Mouse (Mus musculus): ENCODE measurements around the gene Susd4. TPM values are rescaled to one million over a fixed set of nuclear protein-coding genes. Genes with fewer than 3 reads are reported as not detected.
A peak's percentile ranks its signal among the peaks of the same experiment; 100 is the strongest.

Gene Susd4
- total and polyA plus RNA-seq, 2 experiments from 2014 or later, result 80.6 to 98.7 TPM

GRCm38 (mm10) chr1:182758783-182759182 lies 4.9 kb upstream of the Susd4 start:
- TF ChIP-seq CTCF (IDR thresholded peaks at IDR 0.05), result no peak
- Histone ChIP-seq H3K9me3 (ENCODE audit: low read length) (no peaks in the 10 kb centered on the region), H3K9ac (replicated peaks; ENCODE audit: low read length, poor library complexity, severe bottlenecking) (no peak overlapping the region), H3K4me3 (ENCODE audit: low read depth, low read length) (no peak overlapping the region), H3K36me3 (ENCODE audit: insufficient read depth, low read length) (no peaks in the 10 kb centered on the region), H3K4me1 (ENCODE audit: insufficient read depth, low read length) (no peaks in the 10 kb centered on the region), H3K4me2 (ENCODE audit: low read depth, low read length, poor library complexity, severe bottlenecking) (no peak overlapping the region), H3K27me3 (ENCODE audit: insufficient read depth, low read length) (no peaks in the 10 kb centered on the region), H3K27ac (ENCODE audit: low read depth, low read length) (no peak overlapping the region)
- ATAC-seq (ENCODE audit: low FRiP score), result no peak
- no peak for DNase-seq (ENCODE audit: low spot score)
- WGBS, result 87% methylated on average over 1 of the region's 1 CpGs

- Histone ChIP-seq H3K4me1 (ENCODE audit: insufficient read depth, low read length) (0 out of 2 replicates have a peak, but pooled peaks cover 3% of the 10 kb centered on the region), H3K4me2 (ENCODE audit: low read depth, low read length, poor library complexity, severe bottlenecking) (peak overlapping the region; percentile 89), H3K27ac (ENCODE audit: low read depth, low read length) (peak overlapping the region; percentile 79), H3K9me3 (ENCODE audit: low read length) (no peaks in the 10 kb centered on the region), H3K36me3 (ENCODE audit: insufficient read depth, low read length) (no peaks in the 10 kb centered on the region), H3K27me3 (ENCODE audit: insufficient read depth, low read length) (no peaks in the 10 kb centered on the region), H3K4me3 (ENCODE audit: low read depth, low read length) (peak overlapping the region; percentile 62), H3K9ac (replicated peaks; ENCODE audit: low read length, poor library complexity, severe bottlenecking) (peak overlapping the region; percentile 69)
- no peak for ATAC-seq (ENCODE audit: low FRiP score)
- 6% methylated on average over 17 of the region's 17 CpGs for WGBS
- DNase-seq (ENCODE audit: low spot score), result no peak
- no peak for TF ChIP-seq CTCF (IDR thresholded peaks at IDR 0.05)
These were observed 407 bp upstream of the Susd4 start for GRCm38 (mm10) chr1:182763191-182763715.

GRCm38 (mm10) chr1:182764541-182765281 lies 1.1 kb downstream of the Susd4 start:
- H3K4me2 ChIP-seq (ENCODE audit: low read depth, low read length, poor library complexity, severe bottlenecking), result peak overlapping the region; percentile 89
- H3K27ac ChIP-seq (ENCODE audit: low read depth, low read length), result peak overlapping the region; percentile 79
- no peaks in the 10 kb centered on the region for H3K9me3 ChIP-seq (ENCODE audit: low read length)
- peak overlapping the region; percentile 69 for H3K9ac ChIP-seq (replicated peaks; ENCODE audit: low read length, poor library complexity, severe bottlenecking)
- ATAC-seq (ENCODE audit: low FRiP score) (peak; percentile 68; the same call in 1 of the 2 replicates), DNase-seq (ENCODE audit: low spot score) (peak; percentile 42)
- H3K27me3 ChIP-seq (ENCODE audit: insufficient read depth, low read length), result no peaks in the 10 kb centered on the region
- H3K36me3 ChIP-seq (ENCODE audit: insufficient read depth, low read length), result no peaks in the 10 kb centered on the region
- no peak for TF ChIP-seq CTCF (IDR thresholded peaks at IDR 0.05)
- H3K4me3 ChIP-seq (ENCODE audit: low read depth, low read length), result peak overlapping the region; percentile 62
- H3K4me1 ChIP-seq (ENCODE audit: insufficient read depth, low read length), result 0 out of 2 replicates have a peak, but pooled peaks cover 3% of the 10 kb centered on the region
- WGBS, result under 1% methylated on average over 26 of the region's 27 CpGs

- H3K36me3 ChIP-seq (ENCODE audit: insufficient read depth, low read length), result peaks cover 6% of the 10 kb centered on the region; the same call in 1 of the 2 replicates
- no peak for TF ChIP-seq CTCF (IDR thresholded peaks at IDR 0.05)
- DNase-seq (ENCODE audit: low spot score) (no peak), ATAC-seq (ENCODE audit: low FRiP score) (no peak)
- H3K27me3 ChIP-seq (ENCODE audit: insufficient read depth, low read length), result no peaks in the 10 kb centered on the region
- no peaks in the 10 kb centered on the region for H3K9me3 ChIP-seq (ENCODE audit: low read length)
- no peak overlapping the region for H3K4me3 ChIP-seq (ENCODE audit: low read depth, low read length)
- 94% methylated on average over 7 of the region's 7 CpGs for WGBS
- H3K4me2 ChIP-seq (ENCODE audit: low read depth, low read length, poor library complexity, severe bottlenecking), result no peak overlapping the region
- H3K9ac ChIP-seq (replicated peaks; ENCODE audit: low read length, poor library complexity, severe bottlenecking), result no peak overlapping the region
- 0 out of 2 replicates have a peak, but pooled peaks cover 6% of the 10 kb centered on the region for H3K4me1 ChIP-seq (ENCODE audit: insufficient read depth, low read length)
- no peak overlapping the region for H3K27ac ChIP-seq (ENCODE audit: low read depth, low read length)
These were observed 11.9 kb downstream of the Susd4 start for GRCm38 (mm10) chr1:182775576-182775975.

GRCm38 (mm10) chr1:182776749-182777410 lies 13.2 kb downstream of the Susd4 start:
- Histone ChIP-seq H3K4me1 (ENCODE audit: insufficient read depth, low read length) (0 out of 2 replicates have a peak, but pooled peaks cover 6% of the 10 kb centered on the region), H3K9ac (replicated peaks; ENCODE audit: low read length, poor library complexity, severe bottlenecking) (no peak overlapping the region), H3K4me3 (ENCODE audit: low read depth, low read length) (no peak overlapping the region), H3K9me3 (ENCODE audit: low read length) (no peaks in the 10 kb centered on the region), H3K27ac (ENCODE audit: low read depth, low read length) (no peak overlapping the region), H3K4me2 (ENCODE audit: low read depth, low read length, poor library complexity, severe bottlenecking) (no peak overlapping the region), H3K36me3 (ENCODE audit: insufficient read depth, low read length) (peaks cover 6% of the 10 kb centered on the region; the same call in 1 of the 2 replicates), H3K27me3 (ENCODE audit: insufficient read depth, low read length) (no peaks in the 10 kb centered on the region)
- TF ChIP-seq CTCF (IDR thresholded peaks at IDR 0.05), result no peak
- DNase-seq (ENCODE audit: low spot score) (no peak), ATAC-seq (ENCODE audit: low FRiP score) (no peak)
- WGBS, result 70% methylated on average over 10 of the region's 10 CpGs

Measured in midbrain, postnatal 0 days (tissue).